Mouse (Mus musculus) lung, adult 2 months (tissue): ENCODE data around the gene Prim2.

Experiments
- CTCF ChIP-seq: fragments of 200-500 bp; IDR thresholded peaks from 2 replicates; pipeline ENCODE4 v1.5.1; 2011; ENCODE audit warnings: mild to moderate bottlenecking, low read length, control low read depth; ENCODE audit not compliant: insufficient read depth
- POLR2A ChIP-seq: fragments of 200-500 bp; IDR thresholded peaks from 2 replicates; pipeline ENCODE4 v1.6.1; 2011; ENCODE audit warnings: low read depth, mild to moderate bottlenecking, control low read depth, low read length, borderline replicate concordance; ENCODE audit errors: extremely low read depth

DNA sequence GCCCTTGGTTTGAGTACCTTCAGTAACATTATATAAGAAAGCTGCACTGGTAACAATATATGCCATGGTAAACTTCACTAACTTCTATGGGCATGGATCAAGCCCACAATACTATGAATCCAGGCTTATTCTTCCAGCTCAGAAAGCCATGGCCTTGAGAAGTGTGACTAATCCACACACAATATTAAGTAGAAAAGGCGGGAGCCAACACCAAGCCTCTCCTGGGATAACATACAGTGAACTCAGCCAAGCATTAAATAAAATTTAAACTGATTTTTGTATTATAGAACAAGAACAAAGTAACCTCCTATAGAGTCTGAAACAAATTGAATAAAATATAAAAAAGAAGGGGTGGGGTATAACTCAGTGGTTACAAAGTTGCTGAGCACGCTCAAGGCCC, 74.6 kb downstream of the Prim2 start:
- TF ChIP-seq CTCF (no peak), POLR2A (no peak)
